Mouse (Mus musculus): Measurements from ENCODE around the gene Asna1.

DNA sequence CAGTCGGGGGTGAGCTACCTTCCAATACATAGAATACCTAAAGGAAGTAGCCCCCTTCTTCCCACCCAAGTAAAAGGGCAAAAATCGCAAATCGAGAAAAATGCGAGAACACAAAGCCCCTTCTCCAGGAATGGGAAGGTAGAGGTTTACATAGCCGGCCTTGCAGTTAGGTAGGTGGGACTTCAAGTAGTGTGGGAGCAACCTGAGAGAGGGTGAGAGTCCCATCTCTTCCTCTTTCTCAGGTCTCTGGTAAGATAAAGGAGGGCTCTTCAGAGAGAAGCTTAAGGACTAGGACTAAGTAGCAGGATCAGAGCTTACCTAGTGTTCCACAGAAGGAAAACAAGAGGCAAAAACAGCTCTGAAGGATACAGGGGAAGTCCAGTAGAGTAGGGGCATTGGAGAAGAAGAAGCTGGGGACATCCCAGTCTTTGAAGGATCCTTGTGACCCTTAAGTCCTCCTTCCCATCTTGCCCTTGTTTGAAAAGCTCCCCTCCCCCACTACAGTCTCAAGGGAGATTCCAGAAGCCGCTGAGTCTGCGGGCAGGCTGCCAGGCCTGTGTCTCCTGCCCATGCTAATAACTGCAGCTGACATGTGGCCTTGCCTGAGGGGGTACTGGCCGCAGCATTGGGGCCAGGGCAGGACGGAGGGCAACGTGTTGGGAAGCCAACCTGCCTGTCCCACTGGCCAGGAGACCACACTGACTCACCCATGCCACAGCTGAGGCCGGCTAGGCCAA is 44.3 kb downstream of the Asna1 start:
- TF ChIP-seq CTCF (IDR thresholded peaks at IDR 0.05; ENCODE audit: control insufficient read depth, insufficient read depth, insufficient read length) = no peak
- TF ChIP-seq MAX (IDR thresholded peaks at IDR 0.05) = peak; percentile 95
- no peak for TF ChIP-seq FOSL1 (IDR thresholded peaks at IDR 0.05; ENCODE audit: insufficient read depth, low read length, poor library complexity, severe bottlenecking)
